Mouse (Mus musculus): ENCODE results near the gene Usp54.

DNA sequence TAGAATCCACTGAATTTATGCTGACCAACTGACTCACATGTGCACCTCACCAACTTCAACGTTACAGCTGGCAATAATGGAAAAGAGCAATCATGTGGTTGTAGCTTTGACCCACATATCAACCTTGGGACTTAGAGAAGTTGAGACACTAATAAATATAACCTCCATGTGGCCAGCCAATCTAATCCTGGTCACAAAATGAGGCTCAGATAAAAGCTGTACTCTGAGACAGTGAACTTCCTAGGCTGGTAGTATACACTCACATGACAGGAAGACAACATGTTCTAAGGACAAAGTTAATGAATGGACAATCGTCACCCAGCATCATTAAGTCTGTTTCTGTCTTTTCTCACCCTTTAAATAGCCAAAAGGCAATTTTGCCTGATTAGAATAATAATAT is 14.4 kb downstream of the Usp54 start:
- TF ChIP-seq CTCF (IDR thresholded peaks at IDR 0.05; ENCODE audit: low read depth) = no peak
- TF ChIP-seq EP300 (IDR thresholded peaks at IDR 0.05; ENCODE audit: low read depth) = no peak
